Mouse (Mus musculus): ENCODE measurements around the gene Glt8d2. TPM values are rescaled to one million over a fixed set of nuclear protein-coding genes. Genes with fewer than 3 reads are reported as not detected.

Glt8d2 gene
- total RNA-seq (2015; ENCODE audit: low replicate concordance) (not detected in 2 replicates), total RNA-seq (2017; ENCODE audit: low replicate concordance) (0.98 TPM in 1 of 2 replicates, not detected in the other)

DNA sequence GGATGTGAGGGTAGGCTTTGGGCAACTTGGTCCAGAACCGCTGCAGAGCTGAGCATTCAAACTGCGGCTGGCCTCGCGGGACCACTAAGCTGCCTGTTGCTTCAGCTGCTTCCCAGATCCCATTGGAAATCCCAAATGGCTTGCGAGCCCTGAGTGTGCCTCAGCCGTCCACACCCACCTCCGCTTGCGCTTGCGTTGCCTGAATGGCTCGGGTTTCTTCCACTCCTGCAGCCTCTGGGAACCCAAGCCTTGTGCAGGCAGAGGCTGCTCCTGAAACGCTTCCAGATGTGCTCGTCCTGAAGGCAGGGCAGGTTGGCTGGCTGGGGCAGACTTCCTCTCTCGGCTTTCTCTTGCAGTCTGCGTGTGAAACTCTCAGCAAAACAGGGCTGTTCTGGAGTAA lies at the start of gene Glt8d2:
Gene Glt8d2 (minus strand): TSS at position 157 of the 400 bp plus-strand sequence.
- ATAC-seq (replicated peaks; ENCODE audit: low FRiP score, poor library complexity, severe bottlenecking) = no peak

DNA sequence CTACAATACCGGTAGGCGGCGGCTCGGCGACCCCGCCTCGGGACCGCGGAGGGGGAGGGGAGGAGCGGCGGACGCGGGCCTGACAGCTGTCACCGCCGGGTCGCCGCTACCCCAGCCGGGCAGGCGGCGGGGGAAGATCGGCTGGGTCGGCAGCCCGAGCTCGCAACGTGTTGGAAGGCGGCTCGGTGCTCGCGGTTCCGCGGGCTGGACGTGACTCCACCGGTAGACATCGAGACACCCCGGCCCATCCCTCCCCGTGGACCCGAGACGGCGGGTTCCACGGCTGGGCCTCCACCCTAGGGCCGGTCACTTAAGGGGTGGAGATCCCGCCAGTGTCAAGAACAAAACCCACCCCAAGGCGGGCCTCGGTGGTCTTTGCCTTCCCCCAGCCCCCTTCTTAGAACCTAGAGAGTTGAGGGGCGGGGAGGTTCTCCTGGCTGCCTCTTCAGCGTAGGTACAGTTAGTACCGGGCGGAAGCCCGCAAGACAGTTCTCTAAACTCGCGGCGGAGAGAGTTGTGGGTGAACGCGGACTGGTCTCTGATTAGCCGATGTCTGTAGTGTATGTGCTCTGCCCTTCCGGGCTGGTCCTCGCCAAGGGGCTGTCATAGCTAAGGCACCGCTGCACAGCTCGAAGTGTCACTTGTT lies 9.0 kb upstream of the Glt8d2 start:
- peak; percentile 65 for ATAC-seq (replicated peaks; ENCODE audit: low FRiP score, poor library complexity, severe bottlenecking)

DNA sequence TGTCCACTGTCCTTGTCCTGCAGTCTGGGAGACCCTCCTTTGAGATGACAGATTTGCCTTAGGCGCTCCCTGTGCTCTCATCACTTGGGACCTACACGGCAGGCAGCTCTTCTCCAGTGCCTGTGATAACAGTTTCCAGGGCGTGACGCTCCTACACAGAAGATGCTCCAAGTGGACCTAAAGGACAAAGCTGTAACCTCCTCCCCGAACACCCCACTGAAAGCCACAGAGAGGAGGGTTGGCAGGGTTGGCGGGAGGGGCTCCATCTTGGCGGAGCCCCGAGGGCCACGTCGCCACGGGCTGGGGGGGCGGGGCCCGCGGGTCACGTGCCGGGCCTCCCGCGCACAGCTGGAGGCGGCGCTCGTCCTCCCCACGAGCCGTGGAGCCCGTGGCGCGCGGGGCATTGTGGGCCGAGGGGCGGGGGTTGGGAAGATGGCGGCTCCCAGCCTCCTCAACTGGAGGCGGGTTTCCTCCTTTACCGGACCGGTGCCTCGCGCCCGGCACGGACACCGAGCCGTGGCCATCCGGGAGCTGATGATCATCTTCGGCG lies 8.3 kb upstream of the Glt8d2 start:
- ATAC-seq (replicated peaks; ENCODE audit: low FRiP score, poor library complexity, severe bottlenecking) = peak; percentile 93

DNA sequence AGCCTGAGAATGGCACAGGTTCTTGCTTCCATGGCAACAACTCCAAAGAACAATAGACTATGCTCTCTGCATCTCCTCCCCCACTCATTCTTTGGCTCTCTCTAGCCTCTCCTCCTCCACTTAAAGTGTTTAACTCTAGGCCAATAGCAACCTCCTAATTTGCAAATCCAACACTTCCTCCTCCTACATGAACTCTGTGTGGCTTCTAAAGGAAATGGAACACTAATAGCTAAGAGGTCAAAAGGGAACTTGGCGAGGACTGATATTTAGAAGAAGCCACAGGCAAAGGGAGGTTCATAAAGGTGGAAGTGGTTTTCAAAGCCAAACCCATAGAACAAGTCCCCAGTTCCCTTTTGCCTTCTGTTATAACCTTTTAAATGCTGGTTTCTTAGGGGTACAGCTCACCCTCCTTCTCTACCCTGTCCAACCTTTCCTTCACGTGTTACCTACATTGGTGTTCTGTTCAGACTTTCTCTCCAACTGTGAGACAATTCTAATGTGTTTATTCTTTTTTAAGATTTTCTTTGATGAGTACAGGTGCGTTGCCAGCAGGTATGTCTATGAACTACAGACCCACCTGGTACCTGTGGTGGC lies 7.0 kb upstream of the Glt8d2 start:
- ATAC-seq (replicated peaks; ENCODE audit: low FRiP score, poor library complexity, severe bottlenecking) = no peak

DNA sequence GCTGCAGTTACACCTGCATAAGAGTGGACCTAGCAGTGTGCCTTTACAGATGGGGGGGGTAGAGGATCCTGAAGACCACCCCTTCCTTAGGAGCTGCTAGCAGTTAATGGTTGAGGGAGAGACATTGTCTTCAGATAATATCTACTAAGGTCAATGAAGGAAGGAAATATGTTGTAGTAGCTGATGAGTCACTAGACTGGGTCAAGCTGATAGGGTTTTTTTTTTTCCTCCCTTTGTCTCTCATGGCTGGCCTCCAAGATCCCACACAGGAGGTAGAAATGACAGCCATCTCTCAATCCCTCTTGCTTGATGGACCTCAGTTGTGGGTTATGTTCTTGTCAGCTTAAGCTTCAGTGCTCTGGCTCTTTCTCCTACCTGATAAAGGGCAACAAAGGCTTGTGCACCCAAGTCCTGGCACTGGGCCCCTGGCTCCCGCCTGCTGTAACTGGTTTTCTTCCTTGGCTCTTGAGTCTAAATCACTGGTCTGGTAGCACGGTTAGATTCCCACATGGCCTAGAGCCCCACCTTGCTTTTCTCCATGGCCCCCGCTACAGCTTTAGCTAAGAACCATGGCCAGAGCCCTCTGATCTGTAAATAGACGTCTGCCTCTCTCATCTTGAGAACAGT lies 6.1 kb upstream of the Glt8d2 start:
- no peak for ATAC-seq (replicated peaks; ENCODE audit: low FRiP score, poor library complexity, severe bottlenecking)

DNA sequence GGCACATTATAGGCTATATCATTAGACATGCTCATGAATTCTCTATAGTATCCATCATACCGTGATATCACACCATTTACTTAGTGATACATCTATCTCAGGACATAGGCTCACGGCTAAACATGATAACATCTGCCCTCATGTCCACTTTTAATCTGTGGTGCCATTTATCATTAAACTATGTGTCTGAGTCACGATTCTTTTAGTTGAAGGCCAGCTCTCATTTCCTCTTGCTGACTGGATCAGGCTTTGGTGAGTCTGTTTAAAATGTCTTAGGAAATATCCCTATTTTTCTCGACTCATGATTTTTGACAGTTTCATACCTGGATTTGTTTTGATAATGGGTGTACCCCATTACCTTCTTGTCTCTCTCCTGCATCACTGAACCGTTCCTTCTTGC lies 5.5 kb upstream of the Glt8d2 start, which contains the start of gene Hcfc2:
Gene Hcfc2 (plus strand): TSS at position 205 of the 400 bp plus-strand sequence.
- no peak for ATAC-seq (replicated peaks; ENCODE audit: low FRiP score, poor library complexity, severe bottlenecking)

DNA sequence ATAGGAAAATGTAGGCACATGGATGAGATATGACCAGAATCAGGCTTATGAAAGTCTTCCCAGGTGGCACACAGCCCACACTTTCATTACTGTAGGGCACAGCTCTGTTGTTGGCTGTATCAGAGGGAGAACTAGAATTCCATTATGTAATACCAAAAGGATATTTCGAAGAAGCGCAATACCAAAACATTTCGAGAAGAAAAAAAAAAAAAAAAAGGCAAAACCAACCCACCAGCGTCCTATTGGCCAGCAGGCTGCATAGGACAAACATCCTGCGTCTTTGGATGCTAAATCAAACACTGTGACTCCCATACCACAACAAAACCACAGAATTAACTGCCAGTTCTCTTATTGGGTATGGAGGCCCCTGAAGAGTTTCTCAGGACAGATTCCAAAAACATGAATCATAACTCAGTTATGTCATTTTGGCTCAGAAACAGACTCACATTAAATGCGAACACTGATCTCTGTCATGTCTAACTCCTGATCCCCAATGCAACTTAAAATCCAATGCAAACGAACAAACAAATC lies 704 bp downstream of the Glt8d2 start:
- ATAC-seq (replicated peaks; ENCODE audit: low FRiP score, poor library complexity, severe bottlenecking) = no peak

DNA sequence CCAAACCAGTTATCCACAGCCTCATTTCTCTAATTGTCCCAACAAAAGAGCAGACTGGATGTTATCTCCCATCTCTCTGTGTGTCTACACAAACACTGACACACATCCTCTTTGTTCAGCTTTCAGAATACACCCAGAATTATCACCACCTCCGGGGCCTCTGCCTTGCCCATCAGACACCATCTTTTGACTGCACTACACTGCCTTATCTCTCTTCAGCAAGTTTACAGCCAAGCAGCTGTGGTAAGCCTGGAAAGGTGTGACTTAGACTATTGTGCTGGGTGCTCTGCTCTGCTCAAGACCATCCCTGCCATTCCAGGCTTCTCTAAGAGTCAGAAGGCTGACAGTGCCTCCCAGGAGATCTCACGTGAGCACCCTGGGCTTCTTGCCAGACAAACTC lies 5.0 kb downstream of the Glt8d2 start:
- ATAC-seq (replicated peaks; ENCODE audit: low FRiP score, poor library complexity, severe bottlenecking) = no peak

DNA sequence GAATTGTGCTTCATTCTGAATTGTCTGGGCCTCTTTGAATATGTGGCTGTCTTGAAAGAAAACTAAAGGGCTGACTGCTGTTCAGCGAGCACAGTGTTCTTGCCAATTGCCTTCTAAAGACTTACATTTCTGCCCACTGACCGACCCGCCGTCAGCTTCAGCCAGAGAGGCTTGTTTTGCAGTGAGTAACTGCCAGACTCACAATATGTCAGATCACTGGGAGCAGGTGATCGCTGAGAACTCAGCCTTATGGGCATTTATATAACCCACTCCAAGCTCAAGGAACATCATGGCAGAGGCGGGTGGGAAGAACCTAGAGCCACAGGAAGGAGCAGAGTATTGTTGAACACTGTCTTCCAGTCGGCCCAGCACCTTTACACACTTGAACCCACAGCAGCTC lies 8.8 kb downstream of the Glt8d2 start:
- no peak for ATAC-seq (replicated peaks; ENCODE audit: low FRiP score, poor library complexity, severe bottlenecking)

DNA sequence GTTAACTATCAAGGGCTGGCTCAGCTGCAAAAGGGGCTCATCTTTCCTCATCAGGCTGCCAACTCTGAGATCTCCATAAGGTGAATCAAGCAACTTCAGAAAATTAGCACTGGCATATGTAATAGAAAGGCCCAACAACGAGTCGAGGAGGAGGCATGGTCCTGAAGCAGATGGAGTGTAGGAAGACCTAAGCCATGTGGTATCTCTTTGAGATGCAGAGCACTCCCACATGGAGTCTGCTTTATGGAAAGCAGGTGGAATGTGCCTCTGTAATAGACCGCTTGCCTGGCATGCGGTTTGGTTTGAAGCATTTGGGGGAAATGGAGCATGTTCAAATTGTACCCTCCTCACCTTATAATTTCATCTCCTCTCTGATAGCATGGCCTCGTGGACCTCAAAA lies 9.7 kb downstream of the Glt8d2 start:
- ATAC-seq (replicated peaks; ENCODE audit: low FRiP score, poor library complexity, severe bottlenecking) = no peak

DNA sequence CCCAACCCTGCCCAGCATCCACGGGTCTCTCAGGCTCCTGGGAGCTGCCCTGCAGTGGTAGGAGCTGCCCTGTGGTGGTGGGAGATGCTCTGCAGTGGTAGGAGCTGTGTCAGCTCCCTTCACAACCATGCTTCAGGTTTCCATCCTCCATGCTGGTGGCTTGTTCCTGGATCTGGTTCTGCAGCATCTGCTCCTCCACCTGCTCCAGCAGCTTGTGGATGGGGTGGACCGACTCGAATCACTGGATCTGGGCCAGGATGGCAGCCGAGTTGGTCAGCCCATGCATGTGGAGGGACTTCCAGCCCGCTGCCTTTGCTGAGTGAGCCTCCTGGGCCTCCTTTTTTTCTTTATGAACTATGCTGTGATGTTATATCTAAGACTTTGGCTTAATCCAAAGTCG lies 13.5 kb downstream of the Glt8d2 start:
- ATAC-seq (replicated peaks; ENCODE audit: low FRiP score, poor library complexity, severe bottlenecking) = no peak

DNA sequence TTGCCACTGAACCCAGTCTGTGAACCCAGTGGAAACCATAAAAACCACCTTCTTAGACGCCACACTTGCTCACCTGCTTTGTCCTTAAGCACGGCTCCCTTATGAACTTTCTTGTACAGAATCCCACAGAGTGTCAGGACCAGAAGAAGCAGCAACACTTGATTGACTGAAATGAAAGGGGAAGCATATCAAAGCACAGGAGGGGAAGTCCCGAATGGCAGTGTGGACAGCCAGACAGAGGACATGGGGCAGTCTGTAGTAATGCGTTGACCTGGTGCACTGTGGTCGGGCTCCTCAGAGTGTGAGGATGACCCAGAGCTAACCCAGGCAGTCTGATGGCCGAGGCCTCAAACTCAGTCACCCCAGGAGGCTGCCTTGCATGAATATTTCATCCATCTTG lies 20.2 kb downstream of the Glt8d2 start:
- no peak for ATAC-seq (replicated peaks; ENCODE audit: low FRiP score, poor library complexity, severe bottlenecking)

DNA sequence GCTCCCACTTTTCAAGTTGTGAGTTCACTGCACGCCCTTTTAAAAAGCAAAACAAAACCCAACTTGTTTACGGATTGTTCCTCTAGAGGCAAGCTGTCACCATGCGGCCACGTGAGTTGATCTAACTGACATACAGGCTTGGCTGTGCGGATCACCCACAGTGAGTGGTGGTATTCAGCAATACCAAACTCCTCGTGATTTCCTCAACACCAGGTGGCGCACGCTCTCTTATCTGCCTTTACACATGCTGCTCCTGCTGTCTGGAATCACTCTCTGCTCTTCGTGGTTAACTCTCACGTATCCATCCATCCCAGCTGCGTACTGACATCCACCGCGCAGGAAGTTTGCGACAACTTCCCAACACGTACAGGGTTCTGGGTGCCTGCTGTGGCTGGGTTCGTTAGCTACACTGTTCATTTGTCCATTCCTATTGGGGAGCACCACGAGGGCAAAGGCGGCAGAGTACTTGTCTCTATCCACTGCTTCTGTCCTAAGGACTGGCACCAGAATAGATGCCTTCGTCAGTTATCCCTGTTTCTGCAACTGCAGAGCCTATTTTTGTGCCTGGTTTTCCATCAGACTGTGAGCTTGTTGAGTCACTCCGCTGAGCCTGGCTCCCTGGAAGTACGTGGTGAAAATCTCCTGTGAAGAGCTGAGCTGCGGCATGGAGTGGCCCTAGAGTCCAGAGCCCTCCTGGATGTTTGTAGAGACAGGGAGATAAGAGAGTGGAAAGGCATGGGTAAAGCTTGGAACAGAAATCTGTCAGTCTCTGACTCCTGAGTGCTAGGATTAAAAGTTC lies 23.8 kb downstream of the Glt8d2 start:
- peak; percentile 77 for ATAC-seq (replicated peaks; ENCODE audit: low FRiP score, poor library complexity, severe bottlenecking)

DNA sequence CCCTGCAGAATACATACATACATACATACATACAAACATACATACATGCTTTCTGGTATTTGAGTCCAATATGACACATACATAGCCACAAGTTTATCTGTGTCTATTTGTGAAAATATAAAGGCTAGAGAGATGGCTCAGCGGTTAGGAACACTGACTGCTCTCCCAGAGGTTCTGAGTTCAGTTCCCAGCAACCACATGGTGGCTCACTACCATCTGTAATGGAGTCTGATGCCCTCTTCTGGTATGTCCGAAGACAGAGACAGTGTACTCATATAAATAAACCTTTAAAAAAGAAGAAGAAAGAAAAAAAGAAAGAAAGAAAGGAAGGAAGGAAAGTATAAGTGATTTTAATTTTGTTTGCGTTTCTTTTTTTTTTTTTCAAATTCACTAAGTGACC lies 24.5 kb downstream of the Glt8d2 start:
- no peak for ATAC-seq (replicated peaks; ENCODE audit: low FRiP score, poor library complexity, severe bottlenecking)

DNA sequence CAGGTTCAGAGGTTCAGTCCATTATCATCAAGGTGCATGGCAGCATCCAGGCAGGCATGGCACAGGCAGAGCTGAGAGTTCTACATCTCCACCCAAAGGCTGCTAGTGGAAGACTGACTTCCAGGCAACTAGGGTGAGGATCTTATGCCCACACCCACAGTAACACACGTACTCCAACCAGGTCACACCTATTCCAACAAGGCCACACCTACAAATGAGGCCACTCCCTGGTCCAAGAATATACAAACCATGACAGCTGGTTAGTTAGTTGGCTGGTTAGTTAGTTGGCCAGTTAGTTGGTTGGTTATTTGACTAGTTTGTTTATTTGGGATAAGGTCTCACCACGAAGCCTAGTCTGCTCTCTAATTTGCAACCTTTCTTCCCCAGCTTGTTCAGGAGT lies 27.2 kb downstream of the Glt8d2 start:
- ATAC-seq (replicated peaks; ENCODE audit: low FRiP score, poor library complexity, severe bottlenecking) = no peak

DNA sequence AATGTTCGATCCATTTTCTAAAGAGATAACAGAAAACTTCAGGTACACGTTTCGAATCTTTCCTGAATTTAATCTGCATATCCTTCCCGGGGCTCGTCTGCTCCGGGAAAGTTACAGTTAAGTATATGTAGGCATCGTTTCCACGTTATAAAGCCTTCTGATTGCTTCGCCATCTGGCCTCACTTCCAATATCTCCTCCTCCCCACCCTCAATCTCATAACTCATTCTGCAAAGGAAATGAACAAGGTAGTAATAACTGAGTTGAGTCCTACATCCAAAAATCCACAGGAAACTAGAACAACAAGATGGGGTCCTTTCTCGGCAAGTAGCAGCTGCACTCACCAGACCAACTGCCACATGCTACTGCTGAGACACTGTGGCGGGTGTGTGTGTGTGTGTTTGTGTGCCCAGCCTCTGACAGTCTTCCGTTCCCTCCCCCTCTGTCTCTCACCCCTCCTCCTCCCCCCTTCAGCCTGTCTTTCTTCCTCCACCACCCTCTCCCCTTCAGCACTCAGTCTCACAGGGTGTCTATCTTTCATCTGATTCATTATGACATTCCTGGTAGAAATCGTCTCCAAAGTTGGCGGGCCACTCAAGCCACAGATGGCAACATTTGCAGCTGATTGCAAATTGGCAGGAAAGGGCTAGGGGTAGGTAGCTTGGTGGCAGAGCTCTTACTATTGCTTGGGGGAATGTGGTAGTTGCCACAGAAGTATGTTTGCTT lies 28.0 kb downstream of the Glt8d2 start:
- no peak for ATAC-seq (replicated peaks; ENCODE audit: low FRiP score, poor library complexity, severe bottlenecking)

DNA sequence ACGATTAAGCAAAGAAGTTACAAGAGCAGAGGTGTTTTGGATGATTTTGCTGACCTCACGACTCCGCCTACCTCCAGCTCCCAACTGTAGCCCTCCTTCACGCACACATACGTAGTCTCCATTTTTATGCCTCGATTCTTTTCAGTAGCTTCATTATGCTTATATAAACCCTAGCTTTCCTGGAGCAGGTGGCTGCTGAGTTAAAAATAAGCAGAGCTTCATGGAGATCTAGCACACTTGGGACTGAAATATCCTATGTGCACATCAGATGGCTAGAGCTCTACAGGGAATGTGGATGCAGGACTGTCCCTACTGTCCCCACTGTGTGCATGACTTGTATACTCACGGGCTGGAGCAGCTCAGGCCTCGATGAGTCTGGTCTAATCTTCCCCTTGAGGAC lies 28.6 kb downstream of the Glt8d2 start:
- ATAC-seq (replicated peaks; ENCODE audit: low FRiP score, poor library complexity, severe bottlenecking) = no peak

DNA sequence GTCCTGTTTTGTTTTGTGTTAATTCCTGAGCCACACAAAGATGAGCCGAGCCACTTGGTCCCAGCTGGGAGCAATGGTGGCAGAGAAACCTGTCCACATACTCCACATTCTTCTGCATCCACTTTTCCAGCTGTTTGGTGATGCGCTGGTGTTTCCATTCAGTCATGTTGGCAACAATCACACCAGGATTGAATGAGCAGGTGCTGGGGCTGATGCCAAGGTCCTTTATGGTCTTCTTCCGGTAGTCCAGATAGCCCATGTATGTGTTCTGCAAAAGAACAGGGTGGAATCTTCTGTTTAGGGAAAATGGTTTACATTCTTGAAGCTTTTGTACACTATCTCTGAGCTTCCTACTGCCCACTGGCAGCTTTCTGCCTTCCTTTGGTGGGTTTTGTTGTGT lies 35.9 kb downstream of the Glt8d2 start:
- no peak for ATAC-seq (replicated peaks; ENCODE audit: low FRiP score, poor library complexity, severe bottlenecking)

DNA sequence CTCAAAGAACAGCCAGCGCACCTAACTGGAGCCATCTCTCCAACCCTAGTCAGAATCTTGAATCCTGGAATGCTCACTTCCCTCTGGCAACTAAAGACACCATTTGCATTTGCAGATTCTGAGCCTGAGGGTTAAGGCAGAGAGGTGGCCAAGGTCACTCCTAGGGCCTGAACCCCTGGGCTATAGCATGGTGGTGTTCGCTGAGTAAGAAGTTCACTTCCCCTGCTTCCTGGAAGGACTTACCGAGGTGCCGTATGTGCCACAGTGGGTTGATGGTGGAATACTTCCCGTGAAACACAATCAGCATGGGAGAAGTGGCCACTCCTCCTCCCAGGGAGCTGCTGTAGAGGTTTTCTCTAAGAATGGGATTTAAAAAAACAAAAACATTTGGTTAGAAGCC lies 37.8 kb downstream of the Glt8d2 start:
- ATAC-seq (replicated peaks; ENCODE audit: low FRiP score, poor library complexity, severe bottlenecking) = no peak

Measured in erythroblast, adult 5-6 weeks (primary cell).